Mouse (Mus musculus) gastrocnemius, postnatal 10 days (tissue): ENCODE measurements around the gene Ankrd66. TPM values are rescaled to one million over a fixed set of nuclear protein-coding genes. Genes with fewer than 3 reads are reported as not detected.

Experiments used
- total RNA-seq, 2 experiments: library from RNA; stranded (reverse); gene quantifications; 2 replicates each; pipeline ENCODE4 v1.2.3; 2021

The Ankrd66 gene
- total RNA-seq, 2 experiments from 2014 or later = not detected

Other genes starting within 250 kb of the Ankrd66 start
- gene Adgrf5, start 183.2 kb downstream of the Ankrd66 start, total RNA-seq = 10 to 100 TPM; 78.9 to 85.3 TPM
- gene Mep1a, start 40.8 kb downstream of the Ankrd66 start, total RNA-seq = not detected
- 1 to 10 TPM; 8.0 to 9.4 TPM for gene Pla2g7, start 24.5 kb upstream of the Ankrd66 start, total RNA-seq
- gene Tdrd6, start 86.7 kb upstream of the Ankrd66 start, total RNA-seq = under 1 TPM; 0.07 to 0.09 TPM
- 1 to 10 TPM; 3.0 to 4.4 TPM for gene Slc25a27, start 123.6 kb upstream of the Ankrd66 start, total RNA-seq
- gene Cyp39a1, start 123.8 kb upstream of the Ankrd66 start, total RNA-seq = 1 to 10 TPM; 3.8 to 5.9 TPM